Mouse (Mus musculus) kidney, postnatal 10 days (tissue): ENCODE data around the gene Pus10.
A peak's percentile ranks its signal among the peaks of the same experiment; 100 is the strongest.

Experiments
- DNase-seq: peaks from one replicate; pipeline ENCODE4 v3.0.0; 2021; ENCODE audit warnings: mixed read lengths

Pus10 gene

GRCm38 (mm10) chr11:23665311-23665786, at the start of gene Pus10:
Pus10 (plus strand) TSS chr11:23665674.
- DNase-seq: peak; percentile 70

- no peak for DNase-seq
Observed at GRCm38 (mm10) chr11:23618995-23619394, 46.5 kb upstream of the Pus10 start.

GRCm38 (mm10) chr11:23630664-23631063, 34.8 kb upstream of the Pus10 start:
- DNase-seq: no peak

- DNase-seq: peak; percentile 93
Observed at GRCm38 (mm10) chr11:23632945-23633878, 32.3 kb upstream of the Pus10 start, which contains the start of gene 0610010F05Rik. 0610010F05Rik (minus strand) TSS chr11:23633639.

GRCm38 (mm10) chr11:23633879-23634215, 31.6 kb upstream of the Pus10 start:
- no peak for DNase-seq

GRCm38 (mm10) chr11:23634573-23634972, 30.9 kb upstream of the Pus10 start:
- no peak for DNase-seq

- DNase-seq: no peak
Observed at GRCm38 (mm10) chr11:23647431-23647830, 18.0 kb upstream of the Pus10 start.

GRCm38 (mm10) chr11:23647835-23648234, 17.6 kb upstream of the Pus10 start:
- DNase-seq: no peak

GRCm38 (mm10) chr11:23653666-23654065, 11.8 kb upstream of the Pus10 start:
- no peak for DNase-seq

- DNase-seq: no peak
Observed at GRCm38 (mm10) chr11:23657791-23658190, 7.7 kb upstream of the Pus10 start.

- no peak for DNase-seq
Observed at GRCm38 (mm10) chr11:23664232-23664631, 1.2 kb upstream of the Pus10 start.

- peak; percentile 98 for DNase-seq
Observed at GRCm38 (mm10) chr11:23665798-23666501, 476 bp downstream of the Pus10 start, which contains the start of gene Pex13. Pex13 (minus strand) TSS chr11:23665959.

GRCm38 (mm10) chr11:23666526-23666925, 1.1 kb downstream of the Pus10 start:
- no peak for DNase-seq

- DNase-seq: peak; percentile 27
Observed at GRCm38 (mm10) chr11:23667128-23667527, 1.7 kb downstream of the Pus10 start.

- no peak for DNase-seq
Observed at GRCm38 (mm10) chr11:23672256-23672749, 6.8 kb downstream of the Pus10 start.

- no peak for DNase-seq
Observed at GRCm38 (mm10) chr11:23676100-23676499, 10.6 kb downstream of the Pus10 start.

GRCm38 (mm10) chr11:23679044-23679642, 13.7 kb downstream of the Pus10 start:
- peak; percentile 75 for DNase-seq

GRCm38 (mm10) chr11:23680435-23680950, 15.0 kb downstream of the Pus10 start:
- DNase-seq: no peak

- DNase-seq: no peak
Observed at GRCm38 (mm10) chr11:23682561-23682960, 17.1 kb downstream of the Pus10 start.

- no peak for DNase-seq
Observed at GRCm38 (mm10) chr11:23686671-23687070, 21.2 kb downstream of the Pus10 start.

- DNase-seq: no peak
Observed at GRCm38 (mm10) chr11:23688060-23688459, 22.6 kb downstream of the Pus10 start.

GRCm38 (mm10) chr11:23693286-23693685, 27.8 kb downstream of the Pus10 start:
- no peak for DNase-seq

- DNase-seq: no peak
Observed at GRCm38 (mm10) chr11:23695847-23696246, 30.4 kb downstream of the Pus10 start.
